Mouse (Mus musculus): ENCODE results near the gene Slc7a6. TPM values are rescaled to one million over a fixed set of nuclear protein-coding genes. Genes with fewer than 3 reads are reported as not detected.

Slc7a6 gene
- total RNA-seq, 2 experiments from 2014 or later, result 21.9 to 29.6 TPM

GRCm38 (mm10) chr8:106138616-106139015 lies 30.0 kb upstream of the Slc7a6 start:
- ATAC-seq (replicated peaks; ENCODE audit: poor library complexity, severe bottlenecking), result no peak

- ATAC-seq (replicated peaks; ENCODE audit: poor library complexity, severe bottlenecking), result no peak
Observed at GRCm38 (mm10) chr8:106140191-106140590, 28.5 kb upstream of the Slc7a6 start.

GRCm38 (mm10) chr8:106140769-106141168 lies 27.9 kb upstream of the Slc7a6 start:
- ATAC-seq (replicated peaks; ENCODE audit: poor library complexity, severe bottlenecking), result peak; percentile 75

- ATAC-seq (replicated peaks; ENCODE audit: poor library complexity, severe bottlenecking), result no peak
Observed at GRCm38 (mm10) chr8:106145331-106145730, 23.3 kb upstream of the Slc7a6 start.

- peak; percentile 51 for ATAC-seq (replicated peaks; ENCODE audit: poor library complexity, severe bottlenecking)
Observed at GRCm38 (mm10) chr8:106146014-106146413, 22.6 kb upstream of the Slc7a6 start.

GRCm38 (mm10) chr8:106147868-106148565 lies 20.6 kb upstream of the Slc7a6 start:
- ATAC-seq (replicated peaks; ENCODE audit: poor library complexity, severe bottlenecking), result no peak

GRCm38 (mm10) chr8:106149025-106149424 lies 19.6 kb upstream of the Slc7a6 start:
- ATAC-seq (replicated peaks; ENCODE audit: poor library complexity, severe bottlenecking), result 0 out of 2 replicates have a peak, but pooled peaks have one; percentile 10

GRCm38 (mm10) chr8:106149801-106150652 lies 18.6 kb upstream of the Slc7a6 start, which contains the start of gene Pla2g15:
TSS of gene Pla2g15 (plus strand) at chr8:106150399.
- peak; percentile 86 for ATAC-seq (replicated peaks; ENCODE audit: poor library complexity, severe bottlenecking)

GRCm38 (mm10) chr8:106150653-106151000 lies 18.0 kb upstream of the Slc7a6 start:
- ATAC-seq (replicated peaks; ENCODE audit: poor library complexity, severe bottlenecking), result no peak

GRCm38 (mm10) chr8:106151041-106151440 lies 17.6 kb upstream of the Slc7a6 start:
- ATAC-seq (replicated peaks; ENCODE audit: poor library complexity, severe bottlenecking), result no peak

GRCm38 (mm10) chr8:106152876-106153275 lies 15.8 kb upstream of the Slc7a6 start:
- peak; percentile 63 for ATAC-seq (replicated peaks; ENCODE audit: poor library complexity, severe bottlenecking)

GRCm38 (mm10) chr8:106157419-106157818 lies 11.2 kb upstream of the Slc7a6 start:
- ATAC-seq (replicated peaks; ENCODE audit: poor library complexity, severe bottlenecking), result no peak

GRCm38 (mm10) chr8:106158381-106158780 lies 10.3 kb upstream of the Slc7a6 start:
- ATAC-seq (replicated peaks; ENCODE audit: poor library complexity, severe bottlenecking), result no peak

- no peak for ATAC-seq (replicated peaks; ENCODE audit: poor library complexity, severe bottlenecking)
Observed at GRCm38 (mm10) chr8:106159876-106160275, 8.8 kb upstream of the Slc7a6 start.

GRCm38 (mm10) chr8:106163251-106163650 lies 5.4 kb upstream of the Slc7a6 start:
- no peak for ATAC-seq (replicated peaks; ENCODE audit: poor library complexity, severe bottlenecking)

- peak; percentile 54 for ATAC-seq (replicated peaks; ENCODE audit: poor library complexity, severe bottlenecking)
Observed at GRCm38 (mm10) chr8:106165460-106165859, 3.2 kb upstream of the Slc7a6 start.

- peak; percentile 38 for ATAC-seq (replicated peaks; ENCODE audit: poor library complexity, severe bottlenecking)
Observed at GRCm38 (mm10) chr8:106169017-106169933, 618 bp downstream of the Slc7a6 start.

- ATAC-seq (replicated peaks; ENCODE audit: poor library complexity, severe bottlenecking), result no peak
Observed at GRCm38 (mm10) chr8:106169934-106170480, 1.4 kb downstream of the Slc7a6 start.

- no peak for ATAC-seq (replicated peaks; ENCODE audit: poor library complexity, severe bottlenecking)
Observed at GRCm38 (mm10) chr8:106173566-106173965, 4.9 kb downstream of the Slc7a6 start.

GRCm38 (mm10) chr8:106176891-106177290 lies 8.2 kb downstream of the Slc7a6 start:
- no peak for ATAC-seq (replicated peaks; ENCODE audit: poor library complexity, severe bottlenecking)

Data from granulocyte monocyte progenitor cell, adult 5-6 weeks (primary cell).